Mouse (Mus musculus) yolk sac, embryonic 10.5 days (tissue): ENCODE results near the gene Fam71b.
A peak's percentile ranks its signal among the peaks of the same experiment; 100 is the strongest.

Source experiments
- DNase-seq: peaks from one replicate; pipeline ENCODE4 v3.0.0-alpha.2; 2017; ENCODE audit warnings: low spot score

Fam71b gene

DNA sequence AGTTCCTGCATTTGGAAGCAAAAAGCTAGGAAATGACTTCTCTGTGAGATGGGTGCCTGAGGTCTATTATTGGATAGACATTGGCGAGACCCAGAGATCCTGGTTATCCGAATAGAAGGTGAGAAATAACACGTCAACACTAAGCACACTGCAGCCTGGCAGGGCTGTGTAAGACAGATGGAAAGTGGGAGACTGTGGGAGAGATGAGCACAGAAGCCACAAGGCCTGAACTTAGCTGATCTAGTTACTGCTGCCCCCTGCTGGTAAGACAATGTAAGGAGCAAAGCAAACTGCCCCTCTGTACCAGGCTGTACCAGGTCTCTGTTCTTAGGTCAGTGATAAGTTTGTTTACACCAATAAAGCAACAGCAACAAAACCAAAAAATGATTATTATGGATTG lies 34.8 kb downstream of the Fam71b start:
- DNase-seq = peak; percentile 55

DNA sequence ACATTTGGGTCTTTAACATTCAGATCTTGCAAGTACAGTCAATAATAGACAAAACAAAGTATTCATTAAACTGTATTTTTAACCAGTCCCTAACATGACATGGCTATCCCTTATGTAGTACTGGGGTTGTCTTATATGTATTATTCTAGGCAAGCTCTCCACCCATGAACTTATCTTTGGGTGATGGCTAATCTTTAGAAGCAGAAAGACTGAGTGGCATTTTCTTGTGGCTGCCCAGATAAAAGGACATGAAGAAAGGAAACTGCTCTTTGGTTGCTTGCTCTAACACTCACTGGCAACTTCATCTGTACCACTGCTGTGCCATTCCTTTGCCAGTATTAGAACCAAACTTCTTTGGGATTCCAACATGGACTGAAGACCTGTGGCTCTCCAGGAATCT lies 39.0 kb downstream of the Fam71b start:
- no peak for DNase-seq

DNA sequence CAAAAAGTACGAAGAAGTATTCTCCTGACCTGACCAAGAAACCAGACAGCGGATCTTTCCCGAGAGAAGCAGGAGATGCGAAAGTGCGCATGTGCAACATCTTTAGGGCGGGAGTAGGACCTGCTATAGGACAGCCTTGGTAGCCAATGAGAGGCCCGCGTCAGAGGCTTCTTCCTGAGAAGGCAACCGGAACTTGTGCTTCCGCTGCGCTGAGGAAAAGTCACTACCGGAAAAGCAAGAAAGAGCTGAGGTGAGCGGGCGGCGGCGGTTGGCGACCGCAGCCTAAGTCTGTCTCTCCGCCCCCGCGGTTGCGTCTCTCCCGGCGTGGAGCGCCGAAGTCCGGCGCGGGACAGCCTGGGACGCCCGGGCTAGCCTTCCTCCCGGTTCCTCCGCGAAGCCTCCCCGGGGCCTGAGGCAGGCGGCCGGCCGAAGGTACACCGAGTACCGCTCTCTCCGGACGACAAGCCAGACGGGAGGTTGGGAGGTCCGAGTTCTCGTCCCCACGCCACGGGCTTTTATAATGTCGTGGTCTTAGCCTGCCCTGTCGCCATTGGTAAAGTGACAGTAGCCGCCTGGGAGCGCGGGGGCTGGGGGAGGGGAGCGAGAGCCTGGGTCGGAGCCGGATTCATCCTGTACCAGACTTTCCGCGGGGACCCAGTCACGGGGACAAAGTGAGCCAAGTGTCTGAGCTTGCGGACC lies 40.5 kb downstream of the Fam71b start, which contains the start of gene Med7:
TSS of gene Med7 (plus strand) at position 166 of the 699 bp plus-strand sequence.
- peak; percentile 93 for DNase-seq

DNA sequence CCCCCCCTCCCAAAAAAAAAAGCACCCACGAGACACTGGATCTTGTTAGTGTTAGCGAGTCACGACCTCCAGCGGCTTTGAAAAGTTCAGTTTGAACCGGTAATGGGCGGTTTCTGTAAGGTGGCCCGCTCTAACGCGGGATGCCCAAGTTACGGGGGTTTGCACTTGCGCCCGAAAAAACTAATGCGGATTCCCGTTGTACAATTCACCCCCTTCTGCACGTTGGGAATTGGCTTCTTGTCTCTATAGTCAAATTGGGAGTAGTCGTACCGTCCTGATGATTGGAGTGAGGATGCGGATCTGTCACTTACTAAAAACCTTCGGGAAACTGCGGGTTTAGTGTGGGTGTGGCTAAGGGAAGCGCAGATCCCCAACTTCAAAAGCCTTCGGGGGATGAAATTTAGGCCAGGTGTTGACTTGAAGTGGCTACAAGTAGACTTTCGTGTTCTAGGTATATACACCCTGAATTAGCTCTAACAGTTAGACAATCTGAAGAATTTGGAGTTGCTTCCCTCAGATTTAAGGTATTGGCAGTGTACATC lies 41.2 kb downstream of the Fam71b start:
- peak; percentile 61 for DNase-seq

DNA sequence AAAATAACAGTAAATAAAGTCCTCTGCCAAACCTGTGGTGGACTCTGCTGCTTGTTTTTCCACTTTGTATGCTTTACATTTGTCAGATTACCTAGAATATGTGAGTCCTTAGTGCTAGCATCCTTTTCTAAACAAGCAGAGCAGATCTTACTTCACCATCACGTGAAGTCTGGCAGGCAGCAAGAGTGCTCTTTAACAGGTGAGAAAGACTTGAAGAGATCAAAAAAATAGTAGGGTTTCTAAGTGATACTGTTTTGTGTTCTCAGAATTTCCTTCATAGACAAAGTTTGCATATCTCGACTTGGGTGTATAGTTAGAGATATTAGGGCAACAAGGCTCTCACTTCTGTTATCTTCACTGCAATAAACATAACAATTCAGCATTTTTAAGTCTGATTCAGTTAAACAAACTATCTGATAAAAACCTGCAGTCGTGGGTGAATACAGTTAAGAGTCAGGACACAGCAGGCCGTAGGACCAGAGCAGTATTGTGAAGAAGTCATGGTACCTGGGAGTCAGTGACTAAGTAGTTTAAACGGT lies 42.7 kb downstream of the Fam71b start:
- DNase-seq = no peak

DNA sequence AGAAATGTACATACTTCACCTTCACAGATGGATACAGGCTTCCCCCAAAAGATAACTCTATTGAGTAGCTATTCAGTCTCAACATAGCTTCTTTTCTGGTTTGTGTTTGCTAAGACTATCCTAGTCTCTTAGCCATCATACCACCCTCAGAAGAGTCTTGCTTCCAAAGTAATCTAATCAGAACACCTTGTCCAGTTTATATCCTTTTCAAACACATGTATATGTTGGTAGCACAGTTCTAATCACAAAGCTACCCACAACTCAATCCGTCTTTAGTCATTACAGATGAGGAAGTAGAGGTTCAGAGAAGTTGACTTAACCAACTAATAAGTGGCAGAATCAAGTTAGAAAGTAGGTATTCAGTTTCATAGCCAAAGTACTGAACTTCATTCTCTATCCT lies 45.4 kb downstream of the Fam71b start:
- no peak for DNase-seq

DNA sequence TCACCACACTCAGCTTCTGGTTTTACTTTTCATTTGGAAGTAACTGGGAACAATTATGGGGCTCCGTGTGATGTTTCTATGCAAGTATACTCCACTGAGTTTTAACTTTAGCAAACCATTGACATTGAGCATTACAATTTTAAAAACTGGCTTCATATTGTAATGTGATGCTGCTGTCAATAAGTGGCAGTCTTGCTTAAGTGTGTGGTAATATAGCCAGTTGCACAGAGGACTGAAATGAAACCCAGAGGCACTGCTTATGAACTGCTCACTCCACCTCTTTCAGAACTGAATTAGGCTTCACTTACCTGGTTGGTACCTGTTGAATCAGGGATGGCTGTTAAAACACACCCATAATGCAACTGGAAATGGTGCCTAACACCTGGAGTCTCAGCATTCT lies 46.8 kb downstream of the Fam71b start:
- DNase-seq = no peak

DNA sequence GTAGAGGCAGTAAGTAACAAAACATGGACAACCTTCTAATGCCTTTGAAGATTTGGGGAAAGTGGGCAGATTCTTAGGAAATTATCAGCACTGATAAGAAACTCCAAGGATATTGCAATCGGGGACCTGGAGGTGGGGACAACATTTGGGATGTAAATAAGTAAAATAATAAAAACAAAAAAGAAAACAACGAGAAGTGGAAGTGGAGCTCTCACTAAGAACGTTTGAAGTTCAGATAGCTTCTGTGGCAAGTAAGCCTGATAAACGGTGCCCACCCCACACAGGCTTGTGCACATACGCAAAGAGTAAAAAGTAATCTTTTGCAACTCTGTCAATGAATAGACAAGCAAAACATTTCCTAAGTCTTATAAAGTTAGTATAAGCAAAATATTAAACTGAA lies 47.6 kb downstream of the Fam71b start:
- no peak for DNase-seq

DNA sequence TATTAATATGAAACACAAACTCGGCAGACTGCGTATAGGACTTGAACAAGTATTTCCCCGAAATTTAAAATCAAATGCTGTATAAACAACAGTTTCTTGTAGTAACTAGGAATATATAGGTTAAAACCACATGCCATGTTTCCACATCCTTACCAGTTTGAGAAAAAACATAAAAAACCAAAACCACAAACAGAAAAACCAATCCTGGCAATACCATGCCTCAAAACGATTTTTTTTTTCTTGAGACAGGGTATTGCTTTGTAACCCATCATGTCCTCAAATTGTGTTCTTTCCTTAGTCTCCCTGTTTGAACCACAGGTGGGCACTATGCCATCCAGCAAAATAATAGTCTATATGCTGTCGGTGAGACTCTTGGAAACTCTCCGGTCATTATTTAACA lies 49.8 kb downstream of the Fam71b start:
- no peak for DNase-seq

DNA sequence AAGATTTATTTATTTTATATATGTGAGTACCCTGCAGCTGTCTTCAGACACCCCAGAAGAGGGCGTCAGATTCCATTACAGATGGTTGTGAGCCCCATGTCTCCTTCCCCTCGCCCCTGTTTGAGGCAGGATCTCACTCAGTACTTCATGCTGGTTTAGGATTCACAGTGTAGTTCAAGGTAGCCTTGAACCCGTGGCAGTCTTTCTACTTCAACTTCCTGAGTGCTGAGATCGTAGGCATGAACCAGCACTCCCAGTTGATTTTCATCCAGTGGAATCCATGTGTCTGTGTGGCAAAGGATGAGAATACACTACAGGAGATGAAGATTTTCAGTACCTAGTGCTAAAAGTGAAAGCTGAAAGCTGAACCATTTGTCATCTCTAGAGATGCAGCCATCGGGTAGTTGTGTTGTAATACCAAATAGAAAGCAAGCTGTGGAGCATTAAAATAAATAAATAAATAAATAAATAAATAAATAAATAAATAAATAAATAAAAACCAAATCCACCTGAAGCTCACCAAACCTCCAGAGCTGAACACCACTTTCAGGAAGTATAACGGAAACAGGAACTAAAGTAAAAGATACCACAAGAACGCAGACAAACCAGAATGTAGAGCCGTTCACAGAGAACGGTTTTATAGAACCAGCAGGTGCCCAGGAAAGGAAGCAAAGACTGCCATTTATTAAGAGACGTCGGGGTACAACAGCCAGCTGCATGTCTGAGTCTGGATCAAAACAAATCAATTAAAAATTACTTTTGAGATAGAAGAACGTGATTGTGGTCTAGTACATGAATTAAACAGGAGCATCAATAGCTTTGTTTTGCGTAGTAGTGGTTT lies 51.5 kb downstream of the Fam71b start:
- no peak for DNase-seq

DNA sequence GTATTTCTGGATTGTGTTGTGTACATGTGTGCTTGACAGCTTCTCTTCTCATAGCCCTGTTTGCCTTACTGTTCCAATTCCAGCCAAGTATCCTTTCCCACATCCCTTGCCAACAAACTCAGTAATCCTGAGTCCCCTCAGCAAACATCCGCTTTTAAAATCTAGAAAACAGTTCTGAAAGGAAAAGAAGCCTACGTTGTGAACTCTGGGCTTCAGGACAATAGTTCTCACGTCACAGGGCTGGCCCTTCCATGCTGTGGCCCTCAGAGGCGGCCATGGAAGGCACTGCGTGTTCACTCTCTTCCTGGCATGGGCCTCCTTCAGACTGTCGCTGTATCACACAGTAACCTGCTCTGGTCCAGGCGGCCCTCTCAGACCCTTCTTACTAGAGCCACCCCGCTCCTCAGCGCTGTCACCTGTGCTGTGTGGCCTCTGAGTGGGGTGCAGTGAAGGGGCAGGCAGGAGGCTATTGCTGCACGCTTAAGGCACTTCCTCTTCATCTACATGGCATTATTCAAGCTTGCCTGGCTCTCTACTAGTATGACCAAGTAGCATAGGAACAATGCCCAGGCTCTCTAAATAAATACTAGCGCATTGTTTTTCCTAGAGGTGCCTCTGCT lies 53.2 kb downstream of the Fam71b start:
- no peak for DNase-seq

DNA sequence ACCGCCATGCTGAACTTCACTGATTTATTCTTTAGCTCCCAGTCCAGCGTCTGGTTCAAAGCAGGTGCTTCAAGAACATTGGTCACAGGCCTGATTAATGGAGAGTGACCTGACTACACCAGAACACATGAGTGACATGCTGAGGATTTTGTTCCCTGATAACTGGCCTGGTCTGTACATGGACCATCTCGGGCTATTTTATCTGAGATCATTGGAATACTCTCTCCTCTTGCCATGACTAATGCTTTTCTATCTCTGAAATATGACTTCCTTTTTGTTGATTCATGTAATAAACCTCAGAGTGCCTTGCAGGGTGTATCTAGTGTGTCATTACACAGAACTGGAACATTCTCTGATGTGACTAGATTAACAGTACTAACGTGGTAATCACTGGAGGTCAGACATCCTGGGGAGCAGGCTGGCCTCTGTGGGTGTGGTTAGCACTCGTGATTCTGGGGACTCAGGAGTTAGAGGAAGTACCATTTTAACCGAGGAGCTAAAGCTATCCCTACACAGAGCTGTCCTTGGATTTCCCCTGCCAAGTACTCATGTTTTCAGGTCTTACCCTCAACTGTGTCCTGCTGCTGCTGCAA lies 58.2 kb downstream of the Fam71b start, which contains the start of gene Havcr2:
TSS of gene Havcr2 (plus strand) at position 483 of the 593 bp plus-strand sequence.
- DNase-seq = no peak
